Mouse (Mus musculus) cerebellum, postnatal 36 days (tissue): Measurements from ENCODE around the gene Gm21834.
A peak's percentile ranks its signal among the peaks of the same experiment; 100 is the strongest.

Experiments used
- DNase-seq, 2 experiments: peaks; one replicate each; pipeline ENCODE4 v3.0.0; 2021 to 2022; ENCODE audit warnings: mixed read lengths in 2 of 2

The Gm21834 gene

DNA sequence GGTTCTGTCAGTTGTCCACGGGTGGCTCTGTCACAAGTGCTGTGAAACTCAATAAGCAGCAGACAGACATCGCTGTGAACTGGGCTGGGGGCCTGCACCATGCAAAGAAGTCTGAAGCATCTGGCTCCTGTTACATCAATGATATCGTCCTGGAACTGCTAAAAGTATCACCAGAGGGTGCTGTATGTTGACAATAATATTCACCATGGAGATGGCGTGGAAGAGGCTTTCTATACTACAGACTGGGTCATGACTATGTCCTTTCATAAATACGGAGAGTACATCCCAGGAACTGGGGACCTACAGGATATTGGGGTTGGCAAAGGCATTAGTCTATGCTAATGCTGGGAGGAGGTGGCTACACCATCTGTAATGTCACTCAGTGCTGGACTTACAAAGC is at the start of gene Gm21834:
TSS of gene Gm21834 (minus strand) at position 101 of the 400 bp plus-strand sequence.
- no peak for DNase-seq

- DNase-seq, result no peak
Measured at GRCm38 (mm10) chr17:57788161-57788799, 46.3 kb upstream of the Gm21834 start.

DNA sequence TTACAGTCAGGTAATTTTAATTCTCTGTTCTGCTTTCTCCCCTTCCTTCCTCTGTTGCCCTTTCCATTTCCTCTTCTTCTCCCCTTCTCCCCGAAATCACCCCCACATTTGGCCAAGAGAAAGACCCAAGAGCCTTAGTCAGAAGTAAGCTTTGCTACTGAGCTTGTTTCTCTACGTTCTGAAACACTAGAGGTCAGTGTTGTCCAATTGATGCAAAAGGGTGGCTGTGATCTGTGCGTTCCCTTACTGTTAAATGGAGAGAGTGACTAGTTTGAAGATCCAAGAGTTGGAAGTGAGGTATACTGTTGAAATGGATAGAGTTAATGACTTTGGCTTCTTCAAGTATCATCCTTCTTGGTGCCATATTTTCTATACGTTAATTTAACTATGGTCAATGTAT is 28.9 kb upstream of the Gm21834 start:
- no peak for DNase-seq

GRCm38 (mm10) chr17:57768622-57769610 is 26.9 kb upstream of the Gm21834 start, which contains the start of gene Cntnap5c:
Gene Cntnap5c (plus strand): TSS chr17:57769570.
- peak; percentile 23 to 29 for DNase-seq

- no peak for DNase-seq
Measured at GRCm38 (mm10) chr17:57767306-57767705, 25.3 kb upstream of the Gm21834 start.

GRCm38 (mm10) chr17:57758033-57758432 is 16.0 kb upstream of the Gm21834 start:
- no peak for DNase-seq

DNA sequence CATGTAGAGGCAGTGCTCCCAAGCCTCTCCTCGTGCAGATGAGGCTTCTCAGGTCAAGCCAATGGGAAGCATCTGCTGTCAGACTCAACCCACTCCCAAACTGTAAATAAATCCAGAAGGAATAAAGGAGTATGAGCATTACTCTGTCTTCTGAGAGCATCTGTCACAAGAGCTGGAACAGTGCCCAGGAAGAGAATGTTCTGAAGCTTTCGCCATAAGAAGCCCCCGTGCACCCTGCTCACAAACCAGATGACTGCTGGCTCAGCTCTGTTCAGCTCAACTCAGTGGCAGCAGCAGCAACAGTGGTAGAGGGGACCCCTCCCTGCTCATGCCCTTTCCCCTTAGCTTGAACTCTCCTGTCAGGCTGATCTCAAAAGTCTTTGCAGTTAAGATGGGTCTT is 47.2 kb downstream of the Gm21834 start:
- no peak for DNase-seq
